Mouse (Mus musculus) lung, postnatal 0 days (tissue): ENCODE data around the gene Osbpl8.
"Not testable (repeated sequence)": the region's sequence is repeated elsewhere in the genome, so short reads cannot be mapped to it uniquely, and the experiment has no call there.

Experiments used
- CTCF ChIP-seq: IDR thresholded peaks from 2 replicates; pipeline ENCODE4 v1.5.1; 2016; ENCODE audit warnings: antibody characterized with exemption, mild to moderate bottlenecking
- EP300 ChIP-seq: IDR thresholded peaks from 2 replicates; pipeline ENCODE4 v1.6.1; 2016; ENCODE audit warnings: antibody characterized with exemption, mild to moderate bottlenecking, control low read depth

DNA sequence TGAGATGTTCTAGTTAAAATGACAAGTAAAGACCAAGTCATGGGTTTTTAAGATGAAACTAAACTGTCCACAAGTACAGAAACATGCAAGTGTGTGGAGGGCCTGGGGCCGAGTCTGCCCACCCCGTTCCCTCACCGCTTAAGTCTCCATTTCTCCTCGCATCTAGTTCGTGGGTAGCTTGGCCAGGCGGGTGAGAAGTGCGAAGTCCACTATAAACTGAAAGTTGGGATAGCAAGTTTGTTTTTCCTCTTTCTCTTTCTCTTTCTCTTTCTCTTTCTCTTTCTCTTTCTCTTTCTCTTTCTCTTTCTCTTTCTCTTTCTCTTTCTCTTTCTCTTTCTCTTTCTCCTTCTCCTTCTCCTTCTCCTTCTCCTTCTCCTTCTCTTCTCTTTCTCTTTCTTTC lies 67.7 kb downstream of the Osbpl8 start:
- not testable (repeated sequence) for TF ChIP-seq CTCF, EP300
